ENCODE assay signal across 17 mouse cellular contexts in genomic region chr11:102279595-102279994, GRCm38 (mm10). TPM values are rescaled to one million over a fixed set of nuclear protein-coding genes. Genes with fewer than 3 reads are reported as not detected.
"Had no signal": no experiment of that assay in that cellular context is flagged by ENCODE, and none has a peak within 500 bp of the region (broad histone marks: within the 10 kb centered on the region; RNA-seq: fewer than 3 reads in every experiment).

No protein-coding gene starts in this region.

- H3K27ac ChIP-seq: lung, embryonic 15.5 days; macrophage; midbrain, embryonic 13.5 days; midbrain, embryonic 15.5 days; neural tube, embryonic 12.5 days had no signal

- DNase-seq: liver, postnatal 0 days; lung, adult 2 months; lung, postnatal 14 days; lung, postnatal 36 days; right cerebral cortex, postnatal 14 days; spleen, adult 18-20 months; thymus, adult 18-20 months; thymus, postnatal 14 days; thymus, postnatal 36 days had no signal

- H3K4me3 ChIP-seq: lung, embryonic 15.5 days; megakaryocyte, embryonic 14.5 days; midbrain, embryonic 13.5 days; midbrain, embryonic 15.5 days; neural tube, embryonic 12.5 days had no signal

RNA-seq across cellular contexts. Expression of gene Asb16, which starts 11.1 kb away (rescaled TPM):
- total RNA-seq: monocyte, adult 5-6 weeks; neutrophil, adult 5-6 weeks had no signal

RNA-seq across cellular contexts. Expression of gene BC030867, which starts 30.9 kb away (rescaled TPM):
- total RNA-seq: monocyte, adult 5-6 weeks; neutrophil, adult 5-6 weeks had no signal
